In genomic region chr5:43052668-43053067, GRCm38 (mm10) we compare ENCODE assay signal across 22 mouse cellular contexts.
DNase-seq lines count a peak whose midpoint lies in the region; ATAC-seq and TF ChIP-seq lines count a peak whose summit lies in the region.
"Had no signal": no experiment of that assay in that cellular context is flagged by ENCODE, and none has a peak within 500 bp of the region (broad histone marks: within the 10 kb centered on the region; RNA-seq: fewer than 3 reads in every experiment).

No protein-coding gene starts in this region.

- peak; percentile 83 for ATAC-seq in stomach, embryonic 15.5 days (ENCODE audit: insufficient read depth, low FRiP score, low read depth)
- ATAC-seq in hindbrain, embryonic 12.5 days (ENCODE audit: low FRiP score) = no peak
- ATAC-seq: activated CD4-positive, CD25-positive, alpha-beta regulatory T cell, adult 4 months; forebrain, embryonic 13.5 days; midbrain, embryonic 13.5 days had no signal

- H3K27ac ChIP-seq in MEL (ENCODE audit: control insufficient read depth, low read depth, low read length) = no peak overlapping the region
- no peak overlapping the region for H3K27ac ChIP-seq in stomach, embryonic 15.5 days
- H3K27ac ChIP-seq in hindbrain, embryonic 12.5 days = no peak overlapping the region
- H3K27ac ChIP-seq in forebrain, embryonic 10.5 days = no peak overlapping the region
- H3K27ac ChIP-seq: forebrain, embryonic 13.5 days; heart, embryonic 10.5 days; hindbrain, embryonic 10.5 days; layer of hippocampus, adult 2 months; liver, embryonic 13.5 days; midbrain, embryonic 13.5 days; neural tube, embryonic 12.5 days had no signal

- no peak for TF ChIP-seq POLR2A in MEL (IDR thresholded peaks at IDR 0.05; ENCODE audit: control insufficient read depth in 1 of 2, insufficient read depth in 1 of 2, low read depth in 1 of 2, low read length in 2 of 2, poor library complexity in 1 of 2)

- no peak overlapping the region for H3K4me3 ChIP-seq in MEL (ENCODE audit: control insufficient read depth in 1 of 2, insufficient read depth in 1 of 2, low read depth in 2 of 2, low read length in 2 of 2)
- H3K4me3 ChIP-seq in stomach, embryonic 15.5 days (replicated peaks) = no peak overlapping the region
- no peak overlapping the region for H3K4me3 ChIP-seq in hindbrain, embryonic 12.5 days
- H3K4me3 ChIP-seq in forebrain, embryonic 10.5 days = no peak overlapping the region
- H3K4me3 ChIP-seq: forebrain, embryonic 13.5 days; heart, embryonic 10.5 days; hindbrain, embryonic 10.5 days; layer of hippocampus, adult 2 months; liver, embryonic 13.5 days; midbrain, embryonic 13.5 days; neural tube, embryonic 12.5 days had no signal

- no peaks in the 10 kb centered on the region for H3K79me2 ChIP-seq in MEL (ENCODE audit: control insufficient read depth, insufficient read depth, low read length, poor library complexity)

- no peak for TF ChIP-seq CTCF in MEL (IDR thresholded peaks at IDR 0.05 in 2 of 3, conservative IDR thresholded peaks at IDR 0.05 in 1 of 3; ENCODE audit: control insufficient read depth in 1 of 3, insufficient read depth in 1 of 3, low read depth in 2 of 3, low read length in 3 of 3, poor library complexity in 1 of 3, severe bottlenecking in 1 of 3)

- no peak for TF ChIP-seq RAD21 in MEL (IDR thresholded peaks at IDR 0.05; ENCODE audit: low read depth, low read length)

- DNase-seq in kidney, adult 8-10 months = peak; percentile 44 to 68
- no peak for DNase-seq in kidney, postnatal 4 days
- no peak for DNase-seq in MEL (ENCODE audit: low read depth, low spot score)
- DNase-seq in kidney, postnatal 14 days = peak; percentile 27
- DNase-seq in forebrain, embryonic 10.5 days (ENCODE audit: extremely low spot score, low spot score) = no peak
- DNase-seq: adrenal gland, postnatal 10 days; cerebellum, adult 9-10 months; gastrocnemius, postnatal 36 days; layer of hippocampus, postnatal 36 days; liver, embryonic 13.5 days; lung, postnatal 10 days; right cerebral cortex, adult 18-20 months; thymus, adult 2 months had no signal

- H3K9ac ChIP-seq in MEL (ENCODE audit: control insufficient read depth, low read depth, low read length, poor library complexity, severe bottlenecking) = no peak overlapping the region
- H3K9ac ChIP-seq in stomach, embryonic 15.5 days = no peak overlapping the region
- H3K9ac ChIP-seq in hindbrain, embryonic 12.5 days = no peak overlapping the region
- H3K9ac ChIP-seq: forebrain, embryonic 13.5 days; liver, embryonic 13.5 days; midbrain, embryonic 13.5 days; neural tube, embryonic 12.5 days had no signal

- H3K4me1 ChIP-seq in MEL (ENCODE audit: control insufficient read depth in 1 of 2, insufficient read depth in 2 of 2, low read length in 2 of 2) = peaks cover 9 to 28% of the 10 kb centered on the region in 2 experiments
- H3K4me1 ChIP-seq in stomach, embryonic 15.5 days = no peaks in the 10 kb centered on the region
- H3K4me1 ChIP-seq in hindbrain, embryonic 12.5 days = no peaks in the 10 kb centered on the region
- no peaks in the 10 kb centered on the region for H3K4me1 ChIP-seq in forebrain, embryonic 10.5 days
- H3K4me1 ChIP-seq: forebrain, embryonic 13.5 days; hindbrain, embryonic 10.5 days; liver, embryonic 13.5 days; midbrain, embryonic 13.5 days; neural tube, embryonic 12.5 days had no signal

- TF ChIP-seq EP300 in MEL (IDR thresholded peaks at IDR 0.05; ENCODE audit: low read depth in 1 of 2, low read length in 2 of 2) = no peak

- no peaks in the 10 kb centered on the region for H3K9me3 ChIP-seq in MEL (replicated peaks; ENCODE audit: insufficient read depth, low read length)
- no peaks in the 10 kb centered on the region for H3K9me3 ChIP-seq in stomach, embryonic 15.5 days
- H3K9me3 ChIP-seq in hindbrain, embryonic 12.5 days (replicated peaks) = no peaks in the 10 kb centered on the region
- H3K9me3 ChIP-seq in forebrain, embryonic 10.5 days = no peaks in the 10 kb centered on the region
- H3K9me3 ChIP-seq: forebrain, embryonic 13.5 days; heart, embryonic 10.5 days; hindbrain, embryonic 10.5 days; liver, embryonic 13.5 days; midbrain, embryonic 13.5 days; neural tube, embryonic 12.5 days had no signal

- H3K4me2 ChIP-seq in stomach, embryonic 15.5 days = no peak overlapping the region
- H3K4me2 ChIP-seq in hindbrain, embryonic 12.5 days (replicated peaks) = no peak overlapping the region
- H3K4me2 ChIP-seq: forebrain, embryonic 13.5 days; liver, embryonic 13.5 days; midbrain, embryonic 13.5 days; neural tube, embryonic 12.5 days had no signal

- 24% methylated on average over 1 of the region's 1 CpGs for WGBS in stomach, embryonic 15.5 days
- WGBS in hindbrain, embryonic 12.5 days = 58% methylated on average over 1 of the region's 1 CpGs
- WGBS in forebrain, embryonic 10.5 days = 84% methylated on average over 1 of the region's 1 CpGs

- no peaks in the 10 kb centered on the region for H3K27me3 ChIP-seq in MEL (ENCODE audit: control insufficient read depth in 1 of 2, insufficient read depth in 2 of 2, low read length in 2 of 2)
- H3K27me3 ChIP-seq in stomach, embryonic 15.5 days (replicated peaks) = no peaks in the 10 kb centered on the region
- H3K27me3 ChIP-seq in hindbrain, embryonic 12.5 days = no peaks in the 10 kb centered on the region
- H3K27me3 ChIP-seq in forebrain, embryonic 10.5 days (ENCODE audit: poor library complexity, severe bottlenecking) = no peaks in the 10 kb centered on the region
- H3K27me3 ChIP-seq: forebrain, embryonic 13.5 days; liver, embryonic 13.5 days; midbrain, embryonic 13.5 days; neural tube, embryonic 12.5 days had no signal

- peaks cover 0 to 20% of the 10 kb centered on the region in 2 experiments; a peak in 2 of 4 replicates for H3K36me3 ChIP-seq in MEL (ENCODE audit: control insufficient read depth in 1 of 2, insufficient read depth in 2 of 2, low read length in 2 of 2)
- no peaks in the 10 kb centered on the region for H3K36me3 ChIP-seq in stomach, embryonic 15.5 days
- H3K36me3 ChIP-seq in hindbrain, embryonic 12.5 days = no peaks in the 10 kb centered on the region
- no peaks in the 10 kb centered on the region for H3K36me3 ChIP-seq in forebrain, embryonic 10.5 days (replicated peaks)
- H3K36me3 ChIP-seq: heart, embryonic 10.5 days; hindbrain, embryonic 10.5 days; liver, embryonic 13.5 days; midbrain, embryonic 13.5 days; neural tube, embryonic 12.5 days had no signal

TF ChIP-seq in MEL, 35 proteins besides CTCF, POLR2A, EP300 and RAD21:
- TF ChIP-seq MAFK (IDR thresholded peaks at IDR 0.05; ENCODE audit: borderline replicate concordance, low read depth, low read length) = no peak
- TF ChIP-seq TCF12 (IDR thresholded peaks at IDR 0.05; ENCODE audit: low read depth, low read length) = peak; percentile 13; the same call in 1 of the 2 replicates
- no peak for TF ChIP-seq GATA1 (IDR thresholded peaks at IDR 0.05; ENCODE audit: low read depth, low read length)
- no peak for TF ChIP-seq MEF2A (IDR thresholded peaks at IDR 0.05; ENCODE audit: extremely low read depth, insufficient replicate concordance, low read depth, low read length, poor library complexity, severe bottlenecking)
TF ChIP-seq in MEL: peak in this region for 1.

Comparison
In these comparisons a context has a peak if more than half of its experiments do, and no peak if none do; other contexts are left out.
1. DNase-seq: peak in kidney, adult 8-10 months (2 of 2) and kidney, postnatal 14 days (single experiment); none in kidney, postnatal 4 days (0 of 2), MEL (single experiment) and forebrain, embryonic 10.5 days (single experiment).